Mouse (Mus musculus): ENCODE results near the gene Fam13c. TPM values are rescaled to one million over a fixed set of nuclear protein-coding genes. Genes with fewer than 3 reads are reported as not detected.

Fam13c gene
- polyA plus RNA-seq, 1 experiment from 2014 or later, result 26.3 TPM

- no peak overlapping the region for H3K27ac ChIP-seq
- H3K9ac ChIP-seq, result no peak overlapping the region
- peaks cover 39% of the 10 kb centered on the region for H3K36me3 ChIP-seq
- 0 out of 2 replicates have a peak, but pooled peaks cover 3% of the 10 kb centered on the region for H3K4me1 ChIP-seq (replicated peaks)
- H3K4me3 ChIP-seq, result no peak overlapping the region
- no peak overlapping the region for H3K4me2 ChIP-seq
- WGBS, result 75% methylated on average over 8 of the region's 8 CpGs
- no peak for ATAC-seq (ENCODE audit: low FRiP score)
- no peaks in the 10 kb centered on the region for H3K9me3 ChIP-seq
- no peaks in the 10 kb centered on the region for H3K27me3 ChIP-seq
Measured at GRCm38 (mm10) chr10:70533301-70533781, 93.1 kb downstream of the Fam13c start.

GRCm38 (mm10) chr10:70533986-70534385 is 93.7 kb downstream of the Fam13c start:
- H3K27ac ChIP-seq, result no peak overlapping the region
- H3K9me3 ChIP-seq, result no peaks in the 10 kb centered on the region
- no peak overlapping the region for H3K4me2 ChIP-seq
- no peak overlapping the region for H3K9ac ChIP-seq
- WGBS, result 85% methylated on average over 12 of the region's 12 CpGs
- ATAC-seq (ENCODE audit: low FRiP score), result no peak
- no peak overlapping the region for H3K4me3 ChIP-seq
- H3K36me3 ChIP-seq, result peaks cover 45% of the 10 kb centered on the region
- H3K4me1 ChIP-seq (replicated peaks), result 0 out of 2 replicates have a peak, but pooled peaks cover 3% of the 10 kb centered on the region
- no peaks in the 10 kb centered on the region for H3K27me3 ChIP-seq

- H3K9me3 ChIP-seq, result no peaks in the 10 kb centered on the region
- no peak overlapping the region for H3K9ac ChIP-seq
- H3K27me3 ChIP-seq, result no peaks in the 10 kb centered on the region
- H3K4me1 ChIP-seq (replicated peaks), result 0 out of 2 replicates have a peak, but pooled peaks cover 3% of the 10 kb centered on the region
- H3K4me3 ChIP-seq, result no peak overlapping the region
- peaks cover 51% of the 10 kb centered on the region for H3K36me3 ChIP-seq
- no peak overlapping the region for H3K4me2 ChIP-seq
- ATAC-seq (ENCODE audit: low FRiP score), result no peak
- WGBS, result 94% methylated on average over 10 of the region's 10 CpGs
- H3K27ac ChIP-seq, result no peak overlapping the region
Measured at GRCm38 (mm10) chr10:70534571-70534970, 94.3 kb downstream of the Fam13c start.

GRCm38 (mm10) chr10:70535401-70535800 is 95.1 kb downstream of the Fam13c start:
- H3K4me3 ChIP-seq, result no peak overlapping the region
- H3K27me3 ChIP-seq, result no peaks in the 10 kb centered on the region
- H3K9me3 ChIP-seq, result no peaks in the 10 kb centered on the region
- no peak overlapping the region for H3K9ac ChIP-seq
- ATAC-seq (ENCODE audit: low FRiP score), result no peak
- H3K4me1 ChIP-seq (replicated peaks), result 0 out of 2 replicates have a peak, but pooled peaks cover 3% of the 10 kb centered on the region
- H3K27ac ChIP-seq, result no peak overlapping the region
- no peak overlapping the region for H3K4me2 ChIP-seq
- 86% methylated on average over 12 of the region's 12 CpGs for WGBS
- peaks cover 51% of the 10 kb centered on the region for H3K36me3 ChIP-seq

- Histone ChIP-seq H3K4me3 (no peak overlapping the region), H3K4me1 (replicated peaks) (0 out of 2 replicates have a peak, but pooled peaks cover 3% of the 10 kb centered on the region), H3K9me3 (no peaks in the 10 kb centered on the region), H3K36me3 (peaks cover 57% of the 10 kb centered on the region), H3K27ac (no peak overlapping the region), H3K4me2 (no peak overlapping the region), H3K9ac (no peak overlapping the region), H3K27me3 (no peaks in the 10 kb centered on the region)
- WGBS, result 93% methylated on average over 10 of the region's 10 CpGs
- no peak for ATAC-seq (ENCODE audit: low FRiP score)
Measured at GRCm38 (mm10) chr10:70537694-70538093, 97.4 kb downstream of the Fam13c start.

- no peak for ATAC-seq (ENCODE audit: low FRiP score)
- H3K4me1 ChIP-seq (replicated peaks), result no peaks in the 10 kb centered on the region
- no peaks in the 10 kb centered on the region for H3K27me3 ChIP-seq
- H3K36me3 ChIP-seq, result peaks cover 69% of the 10 kb centered on the region
- 96% methylated on average over 9 of the region's 9 CpGs for WGBS
- no peak overlapping the region for H3K27ac ChIP-seq
- H3K4me2 ChIP-seq, result no peak overlapping the region
- H3K9ac ChIP-seq, result no peak overlapping the region
- H3K4me3 ChIP-seq, result no peak overlapping the region
- H3K9me3 ChIP-seq, result no peaks in the 10 kb centered on the region
Measured at GRCm38 (mm10) chr10:70539251-70539650, 99.0 kb downstream of the Fam13c start.

- H3K9me3 ChIP-seq, result no peaks in the 10 kb centered on the region
- WGBS, result 87% methylated on average over 9 of the region's 9 CpGs
- H3K27ac ChIP-seq, result no peak overlapping the region
- ATAC-seq (ENCODE audit: low FRiP score), result no peak
- no peak overlapping the region for H3K9ac ChIP-seq
- H3K4me3 ChIP-seq, result no peak overlapping the region
- no peak overlapping the region for H3K4me2 ChIP-seq
- H3K36me3 ChIP-seq, result peaks cover 71% of the 10 kb centered on the region
- no peaks in the 10 kb centered on the region for H3K27me3 ChIP-seq
- no peaks in the 10 kb centered on the region for H3K4me1 ChIP-seq (replicated peaks)
Measured at GRCm38 (mm10) chr10:70540456-70541195, 100.3 kb downstream of the Fam13c start.

GRCm38 (mm10) chr10:70542857-70543256 is 102.6 kb downstream of the Fam13c start:
- Histone ChIP-seq H3K27ac (no peak overlapping the region), H3K9me3 (no peaks in the 10 kb centered on the region), H3K9ac (no peak overlapping the region), H3K4me3 (no peak overlapping the region), H3K27me3 (no peaks in the 10 kb centered on the region), H3K36me3 (peaks cover 66% of the 10 kb centered on the region), H3K4me2 (no peak overlapping the region), H3K4me1 (replicated peaks) (no peaks in the 10 kb centered on the region)
- no peak for ATAC-seq (ENCODE audit: low FRiP score)
- 79% methylated on average over 6 of the region's 6 CpGs for WGBS

- H3K4me2 ChIP-seq, result no peak overlapping the region
- H3K4me1 ChIP-seq (replicated peaks), result 0 out of 2 replicates have a peak, but pooled peaks cover 5% of the 10 kb centered on the region
- no peak overlapping the region for H3K4me3 ChIP-seq
- no peaks in the 10 kb centered on the region for H3K9me3 ChIP-seq
- peaks cover 71% of the 10 kb centered on the region for H3K36me3 ChIP-seq
- H3K9ac ChIP-seq, result no peak overlapping the region
- 94% methylated on average over 3 of the region's 3 CpGs for WGBS
- no peak for ATAC-seq (ENCODE audit: low FRiP score)
- H3K27ac ChIP-seq, result no peak overlapping the region
- no peaks in the 10 kb centered on the region for H3K27me3 ChIP-seq
Measured at GRCm38 (mm10) chr10:70552531-70552930, 112.2 kb downstream of the Fam13c start.

- peaks cover 58% of the 10 kb centered on the region for H3K36me3 ChIP-seq
- 31% methylated on average over 3 of the region's 3 CpGs for WGBS
- ATAC-seq (ENCODE audit: low FRiP score), result no peak
- no peaks in the 10 kb centered on the region for H3K27me3 ChIP-seq
- H3K4me1 ChIP-seq (replicated peaks), result 0 out of 2 replicates have a peak, but pooled peaks cover 3% of the 10 kb centered on the region
- H3K27ac ChIP-seq, result no peak overlapping the region
- no peak overlapping the region for H3K4me2 ChIP-seq
- H3K4me3 ChIP-seq, result no peak overlapping the region
- no peak overlapping the region for H3K9ac ChIP-seq
- H3K9me3 ChIP-seq, result no peaks in the 10 kb centered on the region
Measured at GRCm38 (mm10) chr10:70563636-70564035, 123.4 kb downstream of the Fam13c start.

GRCm38 (mm10) chr10:70581556-70582211 is 141.4 kb downstream of the Fam13c start:
- H3K4me2 ChIP-seq, result no peak overlapping the region

GRCm38 (mm10) chr10:70584171-70584570 is 143.9 kb downstream of the Fam13c start:
- no peak for ATAC-seq (ENCODE audit: low FRiP score)
- WGBS, result 91% methylated on average over 1 of the region's 1 CpGs

More at GRCm38 (mm10) chr10:70581556-70582211, 141.4 kb downstream of the Fam13c start:
- no peak for ATAC-seq (ENCODE audit: low FRiP score)
- H3K4me1 ChIP-seq (replicated peaks), result peaks cover 8% of the 10 kb centered on the region
- no peaks in the 10 kb centered on the region for H3K36me3 ChIP-seq
- no peak overlapping the region for H3K4me3 ChIP-seq
- H3K27me3 ChIP-seq, result no peaks in the 10 kb centered on the region
- no peak overlapping the region for H3K9ac ChIP-seq
- 70% methylated on average over 7 of the region's 7 CpGs for WGBS
- no peak overlapping the region for H3K27ac ChIP-seq
- no peaks in the 10 kb centered on the region for H3K9me3 ChIP-seq

More at GRCm38 (mm10) chr10:70584171-70584570, 143.9 kb downstream of the Fam13c start:
- Histone ChIP-seq H3K9ac (no peak overlapping the region), H3K27me3 (no peaks in the 10 kb centered on the region), H3K36me3 (no peaks in the 10 kb centered on the region), H3K4me2 (no peak overlapping the region), H3K9me3 (no peaks in the 10 kb centered on the region), H3K4me3 (no peak overlapping the region), H3K4me1 (replicated peaks) (peaks cover 11% of the 10 kb centered on the region), H3K27ac (no peak overlapping the region)

Data from hindbrain, embryonic 13.5 days (tissue).